Mouse (Mus musculus): ENCODE measurements around the gene Lrrc37a. TPM values are rescaled to one million over a fixed set of nuclear protein-coding genes. Genes with fewer than 3 reads are reported as not detected.
A peak's percentile ranks its signal among the peaks of the same experiment; 100 is the strongest.

Lrrc37a gene
- total RNA-seq, 1 experiment from 2014 or later, result not detected

- peak; percentile 67 for ATAC-seq (replicated peaks; ENCODE audit: low read depth, poor library complexity, severe bottlenecking)
Measured at GRCm38 (mm10) chr11:103402198-103402597, 102.2 kb downstream of the Lrrc37a start.

Other genes with a start within 250 kb of the Lrrc37a start
- gene Map3k14, start 237.1 kb downstream of the Lrrc37a start, total RNA-seq (2017), result 3.7 and 18.4 TPM in 2 replicates
- gene Arhgap27, start 140.9 kb downstream of the Lrrc37a start, total RNA-seq (2017), result 8.2 and 13.7 TPM in 2 replicates
- gene Plekhm1, start 91.9 kb downstream of the Lrrc37a start, total RNA-seq (2017), result 3.6 and 6.3 TPM in 2 replicates
- gene Gm884, start 116.5 kb upstream of the Lrrc37a start, total RNA-seq (2017), result not detected in 2 replicates
- not detected in 2 replicates for gene Lyzl6, start 134.3 kb upstream of the Lrrc37a start, total RNA-seq (2017)
- gene Rprml, start 145.0 kb upstream of the Lrrc37a start, total RNA-seq (2017), result not detected in 2 replicates
- gene Gosr2, start 193.3 kb upstream of the Lrrc37a start, total RNA-seq (2017), result 35.9 and 42.9 TPM in 2 replicates
- gene Wnt9b, start 245.2 kb upstream of the Lrrc37a start, total RNA-seq (2017), result not detected in 2 replicates

Measured in common myeloid progenitor, adult 5-6 weeks (primary cell).